Mouse (Mus musculus) monocyte, adult 5-6 weeks (primary cell): Measurements from ENCODE around the gene Aco2. TPM values are rescaled to one million over a fixed set of nuclear protein-coding genes. Genes with fewer than 3 reads are reported as not detected.

Experiments used
- ATAC-seq: fragments of 153-309, 156-312 bp; replicated peaks from 2 replicates; pipeline ENCODE4 v1.8.0; 2017; ENCODE audit warnings: mild to moderate bottlenecking; ENCODE audit not compliant: low TSS enrichment, insufficient number of reproducible peaks, severe bottlenecking, poor library complexity, low FRiP score
- total RNA-seq: library from RNA; stranded (forward); fragments of 200-1000, 200-491, 200-594 nt; gene quantifications from 3 replicates; pipeline ENCODE4 v1.2.3, GENCODE M21; 2017

The Aco2 gene
- total RNA-seq, 1 experiment from 2014 or later, result 150 TPM

- ATAC-seq, result no peak
Observed at GRCm38 (mm10) chr15:81935869-81936637, 63.9 kb downstream of the Aco2 start.

GRCm38 (mm10) chr15:81936679-81937078 lies 64.6 kb downstream of the Aco2 start, which contains the start of gene Csdc2:
TSS of gene Csdc2 (plus strand) at chr15:81936759.
- no peak for ATAC-seq

GRCm38 (mm10) chr15:81937098-81937972 lies 65.2 kb downstream of the Aco2 start:
- no peak for ATAC-seq

GRCm38 (mm10) chr15:81938246-81938645 lies 66.1 kb downstream of the Aco2 start:
- ATAC-seq, result no peak

GRCm38 (mm10) chr15:81939157-81939715 lies 67.1 kb downstream of the Aco2 start:
- ATAC-seq, result no peak

GRCm38 (mm10) chr15:81939774-81940173 lies 67.7 kb downstream of the Aco2 start:
- ATAC-seq, result no peak

- ATAC-seq, result no peak
Observed at GRCm38 (mm10) chr15:81940219-81940618, 68.1 kb downstream of the Aco2 start.

GRCm38 (mm10) chr15:81941010-81941409 lies 68.9 kb downstream of the Aco2 start:
- no peak for ATAC-seq

GRCm38 (mm10) chr15:81943176-81943749 lies 71.2 kb downstream of the Aco2 start:
- ATAC-seq, result no peak

GRCm38 (mm10) chr15:81949076-81949475 lies 77.0 kb downstream of the Aco2 start:
- no peak for ATAC-seq

GRCm38 (mm10) chr15:81949476-81950131 lies 77.5 kb downstream of the Aco2 start:
- ATAC-seq, result no peak

- ATAC-seq, result no peak
Observed at GRCm38 (mm10) chr15:81950716-81951115, 78.6 kb downstream of the Aco2 start.

- ATAC-seq, result no peak
Observed at GRCm38 (mm10) chr15:81951159-81951558, 79.0 kb downstream of the Aco2 start.

- no peak for ATAC-seq
Observed at GRCm38 (mm10) chr15:81952310-81952709, 80.2 kb downstream of the Aco2 start.

- no peak for ATAC-seq
Observed at GRCm38 (mm10) chr15:81954151-81954583, 82.1 kb downstream of the Aco2 start.

- ATAC-seq, result no peak
Observed at GRCm38 (mm10) chr15:81954716-81955115, 82.6 kb downstream of the Aco2 start.

- ATAC-seq, result no peak
Observed at GRCm38 (mm10) chr15:81955414-81955813, 83.3 kb downstream of the Aco2 start.

- no peak for ATAC-seq
Observed at GRCm38 (mm10) chr15:81956457-81956856, 84.3 kb downstream of the Aco2 start.

- no peak for ATAC-seq
Observed at GRCm38 (mm10) chr15:81957598-81957997, 85.5 kb downstream of the Aco2 start.
